ENCODE assay signal across 10 mouse cellular contexts in the genomic region with DNA sequence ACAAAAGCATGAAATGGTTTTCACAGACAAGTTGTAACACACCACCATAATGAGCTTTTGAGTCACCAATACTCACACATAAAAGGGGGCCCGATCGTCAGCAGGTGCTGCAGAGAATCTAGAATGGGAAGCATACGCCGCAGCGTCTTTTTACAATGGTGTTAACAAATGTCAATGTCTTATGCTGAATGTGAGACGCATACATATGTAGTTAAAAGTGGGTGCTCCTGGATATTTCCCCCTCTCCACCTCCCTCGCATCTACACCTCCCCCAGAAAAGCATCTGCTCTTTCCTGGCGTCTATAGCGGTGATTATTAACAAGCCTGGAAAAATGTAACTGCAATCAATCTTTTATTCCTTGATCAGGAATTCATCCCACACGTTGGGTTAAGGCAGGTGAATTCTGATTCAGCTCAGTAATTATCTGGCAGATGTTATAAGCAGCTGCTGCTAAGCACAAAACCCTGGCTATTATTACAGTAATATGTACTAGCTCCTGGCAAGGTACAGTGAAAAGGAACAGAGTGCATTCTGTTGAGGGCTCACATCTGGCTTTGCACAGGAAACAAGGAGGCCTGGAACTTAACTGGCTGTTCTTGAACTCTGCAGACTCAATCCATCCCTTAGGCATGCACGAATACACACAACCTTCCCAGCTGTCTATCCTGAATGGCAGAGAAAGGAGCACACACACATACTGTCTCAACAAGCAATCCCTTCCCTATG.
DNase-seq lines count a peak whose midpoint lies in the region; ATAC-seq and TF ChIP-seq lines count a peak whose summit lies in the region.
"Had no signal": no experiment of that assay in that cellular context is flagged by ENCODE, and none has a peak within 500 bp of the region (broad histone marks: within the 10 kb centered on the region; RNA-seq: fewer than 3 reads in every experiment).

No protein-coding gene starts in this region.

- no peak for TF ChIP-seq CTCF in heart, adult 2 months (IDR thresholded peaks at IDR 0.05)

- H3K79me2 ChIP-seq in heart, adult 2 months (replicated peaks; ENCODE audit: control insufficient read depth, insufficient read depth, low read length): no peaks in the 10 kb centered on the region

- ATAC-seq in heart, embryonic 16.5 days (replicated peaks; ENCODE audit: extremely low read depth, insufficient read depth, low FRiP score): no peak
- ATAC-seq in heart, embryonic 11.5 days (replicated peaks; ENCODE audit: insufficient number of reproducible peaks, low FRiP score, low TSS enrichment): no peak
- ATAC-seq in forebrain, embryonic 15.5 days (replicated peaks): peak; percentile 87
- peak; percentile 83 for ATAC-seq in neural tube, embryonic 14.5 days (ENCODE audit: low read depth)

- no peak overlapping the region for H3K4me3 ChIP-seq in heart, embryonic 16.5 days (ENCODE audit: low read length)
- H3K4me3 ChIP-seq in heart, embryonic 11.5 days (ENCODE audit: low read depth, low read length): no peak overlapping the region
- no peak overlapping the region for H3K4me3 ChIP-seq in forebrain, embryonic 15.5 days
- no peak overlapping the region for H3K4me3 ChIP-seq in neural tube, embryonic 14.5 days (ENCODE audit: low read depth, low read length)
- H3K4me3 ChIP-seq in heart, adult 2 months: no peak overlapping the region
- H3K4me3 ChIP-seq: erythroblast, embryonic 14.5 days had no signal

- peak; percentile 57 to 70 for DNase-seq in layer of hippocampus, postnatal 14 days (ENCODE audit: low spot score in 2 of 2)
- no peak for DNase-seq in gastrocnemius, adult 8-10 months (ENCODE audit: low spot score in 2 of 2)
- DNase-seq in lung, postnatal 25 days (ENCODE audit: low spot score): no peak
- DNase-seq in heart, adult 2 months: no peak
- DNase-seq: kidney, postnatal 4 days had no signal

- no peaks in the 10 kb centered on the region for H3K4me1 ChIP-seq in heart, embryonic 16.5 days (ENCODE audit: control insufficient read depth, insufficient read depth, low read length)
- H3K4me1 ChIP-seq in heart, embryonic 11.5 days (ENCODE audit: control insufficient read depth, insufficient read depth, low read length): no peaks in the 10 kb centered on the region
- peaks cover 19% of the 10 kb centered on the region for H3K4me1 ChIP-seq in forebrain, embryonic 15.5 days
- no peaks in the 10 kb centered on the region; the same call in 1 of the 2 replicates for H3K4me1 ChIP-seq in neural tube, embryonic 14.5 days (ENCODE audit: control insufficient read depth, insufficient read depth, low read length)
- H3K4me1 ChIP-seq in heart, adult 2 months (ENCODE audit: control insufficient read depth, insufficient read depth, low read length): no peaks in the 10 kb centered on the region; the same call in 1 of the 2 replicates

- H3K4me2 ChIP-seq in heart, embryonic 16.5 days (ENCODE audit: low read depth, low read length): no peak overlapping the region
- H3K4me2 ChIP-seq in heart, embryonic 11.5 days: no peak overlapping the region
- no peak overlapping the region for H3K4me2 ChIP-seq in forebrain, embryonic 15.5 days (replicated peaks)
- H3K4me2 ChIP-seq in neural tube, embryonic 14.5 days (ENCODE audit: low read depth, low read length): no peak overlapping the region

- no peak overlapping the region for H3K9ac ChIP-seq in heart, embryonic 16.5 days (ENCODE audit: low read length)
- H3K9ac ChIP-seq in heart, embryonic 11.5 days (ENCODE audit: low read depth, low read length): no peak overlapping the region
- no peak overlapping the region for H3K9ac ChIP-seq in forebrain, embryonic 15.5 days (replicated peaks)
- no peak overlapping the region for H3K9ac ChIP-seq in neural tube, embryonic 14.5 days (replicated peaks; ENCODE audit: low read depth, low read length)
- H3K9ac ChIP-seq in heart, adult 2 months (ENCODE audit: low read depth, low read length): no peak overlapping the region

- TF ChIP-seq POLR2A in heart, adult 2 months (IDR thresholded peaks at IDR 0.05; ENCODE audit: insufficient read depth, low read depth, low read length): no peak

- no peak for TF ChIP-seq EP300 in heart, adult 2 months (IDR thresholded peaks at IDR 0.05; ENCODE audit: insufficient read depth, low read depth, low read length)

- no peaks in the 10 kb centered on the region for H3K27me3 ChIP-seq in heart, embryonic 16.5 days (ENCODE audit: control insufficient read depth, insufficient read depth, low read length)
- H3K27me3 ChIP-seq in heart, embryonic 11.5 days (ENCODE audit: control insufficient read depth, insufficient read depth, low read length): no peaks in the 10 kb centered on the region
- H3K27me3 ChIP-seq in forebrain, embryonic 15.5 days: no peaks in the 10 kb centered on the region
- no peaks in the 10 kb centered on the region for H3K27me3 ChIP-seq in neural tube, embryonic 14.5 days (ENCODE audit: control insufficient read depth, insufficient read depth, low read length)
- no peaks in the 10 kb centered on the region for H3K27me3 ChIP-seq in heart, adult 2 months (ENCODE audit: control insufficient read depth, insufficient read depth, low read length)

- H3K36me3 ChIP-seq in heart, embryonic 16.5 days (ENCODE audit: control insufficient read depth, insufficient read depth): peaks cover 12% of the 10 kb centered on the region; the same call in 1 of the 2 replicates
- no peaks in the 10 kb centered on the region; the same call in 1 of the 2 replicates for H3K36me3 ChIP-seq in heart, embryonic 11.5 days (ENCODE audit: control insufficient read depth, insufficient read depth, low read length)
- H3K36me3 ChIP-seq in forebrain, embryonic 15.5 days: no peaks in the 10 kb centered on the region
- H3K36me3 ChIP-seq in neural tube, embryonic 14.5 days (ENCODE audit: control insufficient read depth, insufficient read depth, low read length): no peaks in the 10 kb centered on the region
- H3K36me3 ChIP-seq in heart, adult 2 months (ENCODE audit: control insufficient read depth, insufficient read depth, low read length): no peaks in the 10 kb centered on the region; the same call in 1 of the 2 replicates

- 0 out of 2 replicates have a peak overlapping the region, but pooled peaks have one; percentile 23 for H3K27ac ChIP-seq in heart, embryonic 16.5 days (ENCODE audit: low read length)
- no peak overlapping the region for H3K27ac ChIP-seq in heart, embryonic 11.5 days (ENCODE audit: low read depth, low read length)
- H3K27ac ChIP-seq in forebrain, embryonic 15.5 days (replicated peaks): peak overlapping the region; percentile 68
- peak overlapping the region; percentile 52; the same call in 1 of the 2 replicates for H3K27ac ChIP-seq in neural tube, embryonic 14.5 days (ENCODE audit: low read depth, low read length)
- H3K27ac ChIP-seq in heart, adult 2 months: no peak overlapping the region

- no peaks in the 10 kb centered on the region for H3K9me3 ChIP-seq in heart, embryonic 16.5 days (replicated peaks; ENCODE audit: control insufficient read depth, low read length)
- no peaks in the 10 kb centered on the region for H3K9me3 ChIP-seq in heart, embryonic 11.5 days (replicated peaks; ENCODE audit: control insufficient read depth, low read length)
- no peaks in the 10 kb centered on the region for H3K9me3 ChIP-seq in forebrain, embryonic 15.5 days
- no peaks in the 10 kb centered on the region for H3K9me3 ChIP-seq in neural tube, embryonic 14.5 days (ENCODE audit: control insufficient read depth, low read length)

- intact Hi-C loops in heart, adult 2 months (cut with DNase I): no loop called here

- WGBS in heart, embryonic 16.5 days: 80% methylated on average over 11 of the region's 11 CpGs
- 79% methylated on average over 11 of the region's 11 CpGs for WGBS in heart, embryonic 11.5 days (ENCODE audit: insufficient replicate concordance)
- WGBS in forebrain, embryonic 15.5 days: 24% methylated on average over 11 of the region's 11 CpGs
- WGBS in neural tube, embryonic 14.5 days: 42% methylated on average over 11 of the region's 11 CpGs
- 77% methylated on average over 11 of the region's 11 CpGs for WGBS in heart, adult 2 months

Comparison
In these comparisons a context has a peak if more than half of its experiments do, and no peak if none do; other contexts are left out.
1. H3K27ac ChIP-seq: peak in heart, embryonic 16.5 days (single experiment), forebrain, embryonic 15.5 days (single experiment) and neural tube, embryonic 14.5 days (single experiment); none in heart, embryonic 11.5 days (single experiment) and heart, adult 2 months (single experiment).
2. ATAC-seq: peak in forebrain, embryonic 15.5 days (single experiment) and neural tube, embryonic 14.5 days (single experiment); none in heart, embryonic 16.5 days (single experiment) and heart, embryonic 11.5 days (single experiment).
3. DNase-seq: peak in layer of hippocampus, postnatal 14 days (2 of 2); none in gastrocnemius, adult 8-10 months (0 of 2), lung, postnatal 25 days (single experiment) and heart, adult 2 months (0 of 2).